Mouse (Mus musculus): Measurements from ENCODE around the gene Ankrd50.

GRCm38 (mm10) chr3:38433495-38434464 is 50.9 kb downstream of the Ankrd50 start:
- TF ChIP-seq CTCF (IDR thresholded peaks at IDR 0.05; ENCODE audit: low read depth, low read length): no peak
- no peak for TF ChIP-seq POLR2A (IDR thresholded peaks at IDR 0.05; ENCODE audit: borderline replicate concordance, low read depth, low read length)

All from bone marrow macrophage, adult 2 months (primary cell).